Mouse (Mus musculus) midbrain, embryonic 10.5 days (tissue): ENCODE data around the gene Slc35a3. TPM values are rescaled to one million over a fixed set of nuclear protein-coding genes. Genes with fewer than 3 reads are reported as not detected.

ENCODE experiments used
- DNase-seq: peaks from one replicate; pipeline ENCODE4 v3.0.0-alpha.2; 2017; ENCODE audit warnings: low spot score
- H3K27ac ChIP-seq: fragments of 300-500 bp; sonication (generic); replicated peaks from 2 replicates; pipeline ENCODE4 v1.5.1; 2016; ENCODE audit warnings: mild to moderate bottlenecking
- H3K27me3 ChIP-seq: fragments of 300-500 bp; sonication (generic); 2 replicates; pipeline ENCODE4 v1.6.1; 2016; ENCODE audit warnings: low read depth, mild to moderate bottlenecking; ENCODE audit not compliant: poor library complexity, severe bottlenecking
- H3K36me3 ChIP-seq: fragments of 300-500 bp; sonication (generic); 2 replicates; pipeline ENCODE4 v1.6.1; 2016; ENCODE audit warnings: mild to moderate bottlenecking, moderate library complexity
- H3K4me1 ChIP-seq: fragments of 300-500 bp; sonication (generic); 2 replicates; pipeline ENCODE4 v1.6.1; 2016
- H3K4me3 ChIP-seq: fragments of 300-500 bp; sonication (generic); 2 replicates; pipeline ENCODE4 v1.5.1; 2016; ENCODE audit warnings: mild to moderate bottlenecking, moderate library complexity
- H3K9me3 ChIP-seq: fragments of 300-500 bp; sonication (generic); replicated peaks from 2 replicates; pipeline ENCODE4 v1.6.1; 2016; ENCODE audit warnings: mild to moderate bottlenecking
- WGBS: fragments of 180-500 bp; shearing (Covaris S2); methylation state at CpG from one replicate; pipeline ENCODE4 v1.1.7; 2016; 5-methylcytosine and 5-hydroxymethylcytosine counted together
- polyA plus RNA-seq: library from polyadenylated mRNA; unstranded; fragments of >200 nt; fragmentation: Nextera tagmentation; extraction: Ambion mirVana; gene quantifications from 2 replicates; pipeline ENCODE4 v1.2.1, GENCODE M21; 2016

The Slc35a3 gene
- polyA plus RNA-seq, 1 experiment from 2014 or later = 8.3 TPM

- Histone ChIP-seq H3K36me3 (peaks cover 62% of the 10 kb centered on the region), H3K9me3 (no peaks in the 10 kb centered on the region), H3K4me1 (peaks cover 4% of the 10 kb centered on the region; the same call in 1 of the 2 replicates), H3K27me3 (no peaks in the 10 kb centered on the region), H3K27ac (no peak overlapping the region), H3K4me3 (no peak overlapping the region)
- 94% methylated on average over 7 of the region's 7 CpGs for WGBS
- DNase-seq = no peak
Measured at GRCm38 (mm10) chr3:116648805-116649204, 63.8 kb downstream of the Slc35a3 start.

DNA sequence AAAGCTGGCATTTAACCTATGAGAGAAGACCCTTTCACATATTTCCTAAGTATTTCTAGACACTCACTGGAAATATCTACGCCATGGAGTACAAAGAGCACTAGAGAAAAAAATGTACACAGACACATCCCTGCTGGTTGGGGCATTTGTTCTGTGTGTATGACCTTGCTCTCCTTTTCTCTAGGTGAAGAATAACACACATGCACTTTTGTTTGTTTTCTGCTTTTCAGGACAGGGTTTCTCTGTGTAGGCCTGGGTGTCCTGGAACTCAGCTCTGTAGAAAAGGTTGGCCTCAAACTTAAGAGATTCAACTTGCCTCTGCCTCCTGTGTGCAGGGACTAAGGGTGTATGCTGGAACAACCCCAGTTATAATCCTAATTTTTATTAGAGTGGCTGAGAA is 66.2 kb downstream of the Slc35a3 start:
- peaks cover 86% of the 10 kb centered on the region for H3K36me3 ChIP-seq
- no peaks in the 10 kb centered on the region for H3K27me3 ChIP-seq
- 95% methylated on average over 1 of the region's 1 CpGs for WGBS
- no peak overlapping the region for H3K4me3 ChIP-seq
- no peak for DNase-seq
- H3K27ac ChIP-seq = no peak overlapping the region
- no peaks in the 10 kb centered on the region for H3K4me1 ChIP-seq
- H3K9me3 ChIP-seq = no peaks in the 10 kb centered on the region

- DNase-seq = no peak
- Histone ChIP-seq H3K36me3 (peaks cover 99% of the 10 kb centered on the region), H3K9me3 (no peaks in the 10 kb centered on the region), H3K27me3 (no peaks in the 10 kb centered on the region), H3K27ac (no peak overlapping the region), H3K4me1 (no peaks in the 10 kb centered on the region), H3K4me3 (no peak overlapping the region)
- WGBS = 94% methylated on average over 2 of the region's 2 CpGs
Measured at GRCm38 (mm10) chr3:116642373-116642772, 70.3 kb downstream of the Slc35a3 start.

DNA sequence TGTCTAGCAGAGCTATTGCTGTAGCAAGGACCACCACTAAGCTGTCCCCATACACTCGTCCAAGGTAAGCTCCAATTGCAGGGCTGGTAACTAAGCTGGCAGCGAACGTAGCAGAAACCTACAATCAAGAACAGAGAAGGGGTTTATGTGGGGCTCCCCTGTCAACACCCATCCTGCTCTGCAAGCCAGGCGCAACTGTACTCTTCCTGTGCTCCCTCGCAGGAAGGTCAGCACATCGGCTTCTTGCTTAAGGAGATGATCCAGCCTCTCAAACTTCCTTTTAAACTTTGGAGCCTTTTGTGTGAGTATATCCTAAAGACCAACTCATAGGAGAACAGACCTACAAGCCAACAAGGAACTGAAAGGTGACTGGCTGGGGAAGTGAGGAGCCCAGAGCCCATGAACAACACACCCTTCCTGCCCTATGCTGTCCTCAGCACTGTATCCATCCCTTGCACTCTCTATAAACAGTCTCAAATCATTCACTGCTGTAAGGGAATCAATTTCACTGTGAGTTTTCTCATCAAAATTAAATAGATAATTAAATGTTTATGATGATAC is 70.7 kb downstream of the Slc35a3 start:
- H3K27me3 ChIP-seq = no peaks in the 10 kb centered on the region
- WGBS = 94% methylated on average over 6 of the region's 6 CpGs
- no peak overlapping the region for H3K27ac ChIP-seq
- no peaks in the 10 kb centered on the region for H3K4me1 ChIP-seq
- peaks cover 100% of the 10 kb centered on the region for H3K36me3 ChIP-seq
- no peak overlapping the region for H3K4me3 ChIP-seq
- H3K9me3 ChIP-seq = no peaks in the 10 kb centered on the region
- DNase-seq = no peak

- H3K27ac ChIP-seq = no peak overlapping the region
- peaks cover 100% of the 10 kb centered on the region for H3K36me3 ChIP-seq
- no peaks in the 10 kb centered on the region for H3K27me3 ChIP-seq
- no peaks in the 10 kb centered on the region for H3K9me3 ChIP-seq
- H3K4me3 ChIP-seq = no peak overlapping the region
- WGBS = 81% methylated on average over 1 of the region's 1 CpGs
- DNase-seq = no peak
- H3K4me1 ChIP-seq = no peaks in the 10 kb centered on the region
Measured at GRCm38 (mm10) chr3:116640024-116640423, 72.6 kb downstream of the Slc35a3 start.

- DNase-seq = no peak
- no peaks in the 10 kb centered on the region for H3K4me1 ChIP-seq
- no peaks in the 10 kb centered on the region for H3K9me3 ChIP-seq
- H3K27me3 ChIP-seq = no peaks in the 10 kb centered on the region
- H3K4me3 ChIP-seq = no peak overlapping the region
- no peak overlapping the region for H3K27ac ChIP-seq
- H3K36me3 ChIP-seq = peaks cover 100% of the 10 kb centered on the region
- 94% methylated on average over 7 of the region's 7 CpGs for WGBS
Measured at GRCm38 (mm10) chr3:116638572-116638971, 74.1 kb downstream of the Slc35a3 start.

GRCm38 (mm10) chr3:116637693-116638476 is 74.7 kb downstream of the Slc35a3 start:
- DNase-seq = no peak
- Histone ChIP-seq H3K4me1 (no peaks in the 10 kb centered on the region), H3K27ac (no peak overlapping the region), H3K4me3 (no peak overlapping the region), H3K36me3 (peaks cover 100% of the 10 kb centered on the region), H3K9me3 (no peaks in the 10 kb centered on the region), H3K27me3 (no peaks in the 10 kb centered on the region)
- WGBS = 87% methylated on average over 9 of the region's 9 CpGs

DNA sequence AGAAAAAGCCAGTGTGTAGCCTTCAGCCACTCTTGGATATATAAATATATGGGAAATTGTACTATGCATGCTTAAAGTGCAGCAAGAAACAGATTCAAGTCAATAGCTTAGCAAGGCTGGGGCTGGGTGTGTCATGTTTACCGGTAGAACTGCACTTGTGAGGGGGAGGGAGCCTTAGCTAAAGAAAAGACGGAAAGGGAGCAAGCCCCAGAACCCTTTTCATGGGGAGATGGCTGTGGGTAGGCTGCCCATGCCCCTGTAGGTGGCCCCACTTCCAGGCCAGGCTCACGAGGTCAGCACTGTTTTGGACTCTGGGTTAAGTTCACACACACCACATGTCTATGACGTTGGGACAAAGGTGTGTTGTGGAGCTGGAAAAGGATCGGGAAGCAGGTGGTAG is 76.8 kb downstream of the Slc35a3 start:
- Histone ChIP-seq H3K4me3 (no peak overlapping the region), H3K36me3 (peaks cover 99% of the 10 kb centered on the region), H3K9me3 (no peaks in the 10 kb centered on the region), H3K27ac (no peak overlapping the region), H3K27me3 (no peaks in the 10 kb centered on the region), H3K4me1 (no peaks in the 10 kb centered on the region)
- WGBS = 80% methylated on average over 5 of the region's 5 CpGs
- no peak for DNase-seq

DNA sequence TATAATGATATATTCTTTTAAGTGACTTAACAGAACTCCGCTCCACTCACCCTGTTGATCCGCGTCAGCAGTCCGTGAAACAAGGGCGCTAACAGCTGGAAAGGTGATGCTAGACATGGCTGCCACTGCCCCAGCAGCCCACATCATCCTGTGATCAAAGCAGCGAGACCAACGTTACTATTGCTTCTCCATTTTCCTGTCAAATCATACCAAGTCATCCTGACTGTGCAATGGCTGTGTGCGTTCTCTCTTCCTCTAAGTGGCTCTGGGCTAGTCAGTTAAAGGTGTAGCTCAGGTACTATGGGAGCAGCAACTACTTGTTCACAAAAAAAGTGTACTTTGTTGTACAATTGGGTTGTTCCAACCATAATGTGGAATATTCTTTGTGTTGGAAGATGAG is 77.8 kb downstream of the Slc35a3 start:
- H3K36me3 ChIP-seq = peaks cover 97% of the 10 kb centered on the region
- no peak overlapping the region for H3K27ac ChIP-seq
- H3K4me1 ChIP-seq = no peaks in the 10 kb centered on the region
- DNase-seq = no peak
- 94% methylated on average over 8 of the region's 8 CpGs for WGBS
- no peak overlapping the region for H3K4me3 ChIP-seq
- no peaks in the 10 kb centered on the region for H3K9me3 ChIP-seq
- H3K27me3 ChIP-seq = no peaks in the 10 kb centered on the region

DNA sequence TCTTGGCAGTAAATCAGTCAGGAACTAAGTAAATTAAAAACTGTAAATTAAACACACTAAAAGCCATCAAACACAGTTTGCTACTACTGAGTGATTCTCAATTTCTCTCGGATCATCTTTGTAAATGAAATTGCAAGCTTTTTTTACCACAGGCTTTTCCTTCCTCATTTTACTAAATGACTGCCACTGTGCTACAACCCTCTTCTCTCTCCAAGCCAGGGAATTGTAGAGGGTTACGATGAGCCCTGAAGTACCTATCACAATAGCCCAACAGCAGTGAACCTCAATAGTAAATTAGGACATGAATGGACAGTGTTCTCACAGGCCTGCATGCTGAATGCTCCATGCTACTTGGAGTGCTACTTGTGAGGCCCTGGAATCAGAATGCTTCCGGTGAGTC is 78.5 kb downstream of the Slc35a3 start:
- WGBS = 93% methylated on average over 3 of the region's 3 CpGs
- Histone ChIP-seq H3K27me3 (no peaks in the 10 kb centered on the region), H3K4me3 (no peak overlapping the region), H3K4me1 (no peaks in the 10 kb centered on the region), H3K9me3 (no peaks in the 10 kb centered on the region), H3K36me3 (peaks cover 97% of the 10 kb centered on the region), H3K27ac (no peak overlapping the region)
- no peak for DNase-seq

- Histone ChIP-seq H3K36me3 (peaks cover 96% of the 10 kb centered on the region), H3K4me1 (no peaks in the 10 kb centered on the region), H3K9me3 (no peaks in the 10 kb centered on the region), H3K27ac (no peak overlapping the region), H3K27me3 (no peaks in the 10 kb centered on the region), H3K4me3 (no peak overlapping the region)
- no peak for DNase-seq
- WGBS = 93% methylated on average over 3 of the region's 3 CpGs
Measured at GRCm38 (mm10) chr3:116632971-116633370, 79.7 kb downstream of the Slc35a3 start.

DNA sequence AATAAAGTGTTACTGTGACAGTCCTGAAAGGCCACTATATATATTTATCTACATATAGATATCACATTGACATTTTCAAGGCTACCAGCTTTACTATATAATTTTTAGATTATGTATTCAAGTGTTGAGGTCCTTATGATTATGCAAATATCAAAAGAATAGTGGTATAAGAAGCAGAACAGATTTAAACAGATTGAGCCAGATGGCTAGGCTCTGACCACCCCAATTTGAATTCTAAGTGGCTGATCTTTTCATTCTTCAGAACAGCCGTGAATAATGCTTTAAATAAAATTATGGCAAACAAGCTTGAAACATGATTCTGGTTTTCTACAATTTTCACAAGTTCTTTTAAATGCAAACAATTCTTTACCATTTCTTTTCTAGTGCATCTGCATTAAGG is 81.2 kb downstream of the Slc35a3 start:
- DNase-seq = no peak
- peaks cover 95% of the 10 kb centered on the region for H3K36me3 ChIP-seq
- H3K4me1 ChIP-seq = no peaks in the 10 kb centered on the region
- no peak overlapping the region for H3K27ac ChIP-seq
- H3K27me3 ChIP-seq = no peaks in the 10 kb centered on the region
- 91% methylated on average over 1 of the region's 1 CpGs for WGBS
- no peaks in the 10 kb centered on the region for H3K9me3 ChIP-seq
- H3K4me3 ChIP-seq = no peak overlapping the region

- H3K27me3 ChIP-seq = no peaks in the 10 kb centered on the region
Measured at GRCm38 (mm10) chr3:116622641-116623040, 90.0 kb downstream of the Slc35a3 start.

More at GRCm38 (mm10) chr3:116622641-116623040, 90.0 kb downstream of the Slc35a3 start:
- no peak for DNase-seq
- Histone ChIP-seq H3K4me1 (no peaks in the 10 kb centered on the region), H3K4me3 (no peak overlapping the region), H3K36me3 (peaks cover 67% of the 10 kb centered on the region), H3K27ac (no peak overlapping the region), H3K9me3 (no peaks in the 10 kb centered on the region)
- 97% methylated on average over 7 of the region's 7 CpGs for WGBS
